Mouse (Mus musculus) spleen, adult 2 months (tissue): Measurements from ENCODE around the gene Kng2.

Experiments used
- CTCF ChIP-seq: fragments of 200-500 bp; IDR thresholded peaks from 2 replicates; pipeline ENCODE4 v1.5.1; 2011; ENCODE audit warnings: mild to moderate bottlenecking, inconsistent platforms; ENCODE audit not compliant: insufficient read depth, insufficient read length, insufficient replicate concordance; ENCODE audit errors: extremely low read depth
- POLR2A ChIP-seq: fragments of 200-500 bp; IDR thresholded peaks from 2 replicates; pipeline ENCODE4 v1.6.1; 2011; ENCODE audit warnings: low read depth, low read length, inconsistent platforms

DNA sequence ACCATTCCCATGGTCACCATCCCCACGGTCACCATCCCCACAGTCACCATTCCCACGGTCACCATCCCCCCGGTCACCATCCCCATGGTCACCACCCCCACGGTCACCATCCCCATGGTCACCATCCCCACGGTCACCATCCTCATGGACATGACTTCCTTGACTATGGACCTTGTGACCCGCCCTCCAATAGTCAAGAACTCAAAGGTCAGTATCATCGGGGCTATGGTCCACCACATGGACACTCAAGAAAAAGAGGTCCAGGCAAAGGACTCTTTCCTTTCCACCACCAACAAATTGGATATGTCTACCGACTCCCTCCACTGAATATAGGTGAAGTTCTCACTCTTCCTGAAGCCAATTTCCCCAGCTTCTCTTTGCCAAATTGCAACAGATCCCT, 68.2 kb downstream of the Kng2 start:
- TF ChIP-seq CTCF (no peak), POLR2A (no peak)
